Mouse (Mus musculus): ENCODE measurements around the gene G3bp1. TPM values are rescaled to one million over a fixed set of nuclear protein-coding genes. Genes with fewer than 3 reads are reported as not detected.
A peak's percentile ranks its signal among the peaks of the same experiment; 100 is the strongest.

The G3bp1 gene
- polyA plus RNA-seq, 1 experiment from 2014 or later = 36.8 TPM

- TF ChIP-seq EP300 (IDR thresholded peaks at IDR 0.05; ENCODE audit: low read depth) = no peak
- TF ChIP-seq CTCF (IDR thresholded peaks at IDR 0.05; ENCODE audit: low read depth) = no peak
- Histone ChIP-seq H3K4me3 (ENCODE audit: low read depth, low read length) (no peak overlapping the region), H3K27me3 (ENCODE audit: insufficient read depth, low read length) (no peaks in the 10 kb centered on the region), H3K27ac (ENCODE audit: low read depth) (no peak overlapping the region), H3K9me3 (ENCODE audit: low read length) (no peaks in the 10 kb centered on the region), H3K4me1 (ENCODE audit: insufficient read depth) (peaks cover 4% of the 10 kb centered on the region), H3K36me3 (replicated peaks; ENCODE audit: insufficient read depth, low read length) (no peaks in the 10 kb centered on the region), H3K4me2 (ENCODE audit: low read depth, low read length) (no peak overlapping the region), H3K9ac (replicated peaks) (no peak overlapping the region)
- 90% methylated on average over 2 of the region's 2 CpGs for WGBS (ENCODE audit: insufficient replicate concordance)
- ATAC-seq (no peak), DNase-seq (no peak)
Measured at GRCm38 (mm10) chr11:55429973-55430372, 39.5 kb upstream of the G3bp1 start.

GRCm38 (mm10) chr11:55432981-55433380 lies 36.5 kb upstream of the G3bp1 start:
- Histone ChIP-seq H3K9me3 (ENCODE audit: low read length) (no peaks in the 10 kb centered on the region), H3K4me1 (ENCODE audit: insufficient read depth) (peaks cover 4% of the 10 kb centered on the region), H3K4me3 (ENCODE audit: low read depth, low read length) (no peak overlapping the region), H3K4me2 (ENCODE audit: low read depth, low read length) (no peak overlapping the region), H3K27ac (ENCODE audit: low read depth) (peak overlapping the region; percentile 30), H3K27me3 (ENCODE audit: insufficient read depth, low read length) (no peaks in the 10 kb centered on the region), H3K36me3 (replicated peaks; ENCODE audit: insufficient read depth, low read length) (no peaks in the 10 kb centered on the region), H3K9ac (replicated peaks) (no peak overlapping the region)
- no peak for TF ChIP-seq EP300 (IDR thresholded peaks at IDR 0.05; ENCODE audit: low read depth)
- ATAC-seq (no peak), DNase-seq (no peak)
- WGBS (ENCODE audit: insufficient replicate concordance) = 21% methylated on average over 3 of the region's 3 CpGs

- Histone ChIP-seq H3K4me1 (ENCODE audit: insufficient read depth) (no peaks in the 10 kb centered on the region), H3K36me3 (replicated peaks; ENCODE audit: insufficient read depth, low read length) (no peaks in the 10 kb centered on the region), H3K27me3 (ENCODE audit: insufficient read depth, low read length) (no peaks in the 10 kb centered on the region), H3K4me2 (ENCODE audit: low read depth, low read length) (no peak overlapping the region), H3K9me3 (ENCODE audit: low read length) (no peaks in the 10 kb centered on the region), H3K4me3 (ENCODE audit: low read depth, low read length) (no peak overlapping the region), H3K27ac (ENCODE audit: low read depth) (no peak overlapping the region), H3K9ac (replicated peaks) (no peak overlapping the region)
- no peak for DNase-seq
- TF ChIP-seq EP300 (IDR thresholded peaks at IDR 0.05; ENCODE audit: low read depth) (no peak), CTCF (IDR thresholded peaks at IDR 0.05; ENCODE audit: low read depth) (no peak)
- 78% methylated on average over 6 of the region's 6 CpGs for WGBS (ENCODE audit: insufficient replicate concordance)
- ATAC-seq = no peak
Measured at GRCm38 (mm10) chr11:55436089-55436488, 33.4 kb upstream of the G3bp1 start.

GRCm38 (mm10) chr11:55438031-55438430 lies 31.5 kb upstream of the G3bp1 start:
- no peaks in the 10 kb centered on the region for H3K4me1 ChIP-seq (ENCODE audit: insufficient read depth)
- DNase-seq (no peak), ATAC-seq (no peak)
- H3K27ac ChIP-seq (ENCODE audit: low read depth) = no peak overlapping the region
- no peaks in the 10 kb centered on the region for H3K9me3 ChIP-seq (ENCODE audit: low read length)
- H3K4me3 ChIP-seq (ENCODE audit: low read depth, low read length) = no peak overlapping the region
- 68% methylated on average over 4 of the region's 4 CpGs for WGBS (ENCODE audit: insufficient replicate concordance)
- H3K36me3 ChIP-seq (replicated peaks; ENCODE audit: insufficient read depth, low read length) = no peaks in the 10 kb centered on the region
- TF ChIP-seq EP300 (IDR thresholded peaks at IDR 0.05; ENCODE audit: low read depth) (no peak), CTCF (IDR thresholded peaks at IDR 0.05; ENCODE audit: low read depth) (no peak)
- no peak overlapping the region for H3K9ac ChIP-seq (replicated peaks)
- no peak overlapping the region for H3K4me2 ChIP-seq (ENCODE audit: low read depth, low read length)
- H3K27me3 ChIP-seq (ENCODE audit: insufficient read depth, low read length) = no peaks in the 10 kb centered on the region

GRCm38 (mm10) chr11:55439718-55440117 lies 29.8 kb upstream of the G3bp1 start:
- 66% methylated on average over 5 of the region's 5 CpGs for WGBS (ENCODE audit: insufficient replicate concordance)
- H3K4me2 ChIP-seq (ENCODE audit: low read depth, low read length) = no peak overlapping the region
- DNase-seq (no peak), ATAC-seq (no peak)
- H3K27ac ChIP-seq (ENCODE audit: low read depth) = no peak overlapping the region
- no peaks in the 10 kb centered on the region for H3K27me3 ChIP-seq (ENCODE audit: insufficient read depth, low read length)
- H3K9me3 ChIP-seq (ENCODE audit: low read length) = no peaks in the 10 kb centered on the region
- H3K4me3 ChIP-seq (ENCODE audit: low read depth, low read length) = no peak overlapping the region
- H3K36me3 ChIP-seq (replicated peaks; ENCODE audit: insufficient read depth, low read length) = no peaks in the 10 kb centered on the region
- no peaks in the 10 kb centered on the region for H3K4me1 ChIP-seq (ENCODE audit: insufficient read depth)
- TF ChIP-seq EP300 (IDR thresholded peaks at IDR 0.05; ENCODE audit: low read depth) (no peak), CTCF (IDR thresholded peaks at IDR 0.05; ENCODE audit: low read depth) (no peak)
- no peak overlapping the region for H3K9ac ChIP-seq (replicated peaks)

GRCm38 (mm10) chr11:55444772-55445171 lies 24.7 kb upstream of the G3bp1 start:
- Histone ChIP-seq H3K9me3 (ENCODE audit: low read length) (no peaks in the 10 kb centered on the region), H3K27me3 (ENCODE audit: insufficient read depth, low read length) (no peaks in the 10 kb centered on the region), H3K27ac (ENCODE audit: low read depth) (no peak overlapping the region), H3K36me3 (replicated peaks; ENCODE audit: insufficient read depth, low read length) (peaks cover 20% of the 10 kb centered on the region), H3K4me3 (ENCODE audit: low read depth, low read length) (no peak overlapping the region), H3K9ac (replicated peaks) (no peak overlapping the region), H3K4me2 (ENCODE audit: low read depth, low read length) (no peak overlapping the region), H3K4me1 (ENCODE audit: insufficient read depth) (no peaks in the 10 kb centered on the region)
- DNase-seq = no peak
- WGBS (ENCODE audit: insufficient replicate concordance) = 8% methylated on average over 1 of the region's 1 CpGs
- peak; percentile 80 for TF ChIP-seq CTCF (IDR thresholded peaks at IDR 0.05; ENCODE audit: low read depth)
- no peak for TF ChIP-seq EP300 (IDR thresholded peaks at IDR 0.05; ENCODE audit: low read depth)
- no peak for ATAC-seq

- Histone ChIP-seq H3K9me3 (ENCODE audit: low read length) (no peaks in the 10 kb centered on the region), H3K4me1 (ENCODE audit: insufficient read depth) (no peaks in the 10 kb centered on the region), H3K4me3 (ENCODE audit: low read depth, low read length) (no peak overlapping the region), H3K36me3 (replicated peaks; ENCODE audit: insufficient read depth, low read length) (peaks cover 31% of the 10 kb centered on the region), H3K27ac (ENCODE audit: low read depth) (no peak overlapping the region), H3K27me3 (ENCODE audit: insufficient read depth, low read length) (no peaks in the 10 kb centered on the region), H3K4me2 (ENCODE audit: low read depth, low read length) (no peak overlapping the region), H3K9ac (replicated peaks) (no peak overlapping the region)
- WGBS (ENCODE audit: insufficient replicate concordance) = 29% methylated on average over 4 of the region's 4 CpGs
- DNase-seq (peak; percentile 77), ATAC-seq (peak; percentile 83)
- TF ChIP-seq EP300 (IDR thresholded peaks at IDR 0.05; ENCODE audit: low read depth) (no peak), CTCF (IDR thresholded peaks at IDR 0.05; ENCODE audit: low read depth) (peak; percentile 92)
Measured at GRCm38 (mm10) chr11:55446579-55446978, 22.9 kb upstream of the G3bp1 start.
